Mouse (Mus musculus) liver, postnatal 0 days (tissue): ENCODE measurements around the gene Susd6. TPM values are rescaled to one million over a fixed set of nuclear protein-coding genes. Genes with fewer than 3 reads are reported as not detected.
"Not testable (repeated sequence)": the region's sequence is repeated elsewhere in the genome, so short reads cannot be mapped to it uniquely, and the experiment has no call there.

Experiments
- ATAC-seq: fragments of 200-750 bp; cut with Nextera tagmentation; 2 replicates; pipeline ENCODE4 v1.8.0; 2017; ENCODE audit warnings: mild to moderate bottlenecking, moderate library complexity
- DNase-seq: peaks from one replicate; pipeline ENCODE4 v3.0.0-alpha.2; 2016
- H3K27ac ChIP-seq: fragments of 300-500 bp; sonication (generic); 2 replicates; pipeline ENCODE4 v1.5.1; 2014; ENCODE audit warnings: antibody characterized with exemption, moderate library complexity, mild to moderate bottlenecking, low read depth
- H3K27me3 ChIP-seq: fragments of 300-500 bp; sonication (generic); 2 replicates; pipeline ENCODE4 v1.6.1; 2014; ENCODE audit warnings: low read length, control low read depth, mixed read lengths; ENCODE audit not compliant: insufficient read depth
- H3K36me3 ChIP-seq: fragments of 300-500 bp; sonication (generic); replicated peaks from 2 replicates; pipeline ENCODE4 v1.6.1; 2014; ENCODE audit warnings: mild to moderate bottlenecking, control low read depth, low read length, moderate library complexity, mixed read lengths; ENCODE audit not compliant: insufficient read depth
- H3K4me1 ChIP-seq: fragments of 300-500 bp; sonication (generic); 2 replicates; pipeline ENCODE4 v1.6.1; 2014; ENCODE audit warnings: antibody characterized with exemption, mild to moderate bottlenecking, control low read depth; ENCODE audit not compliant: insufficient read depth
- H3K4me2 ChIP-seq: fragments of 300-500 bp; sonication (generic); 2 replicates; pipeline ENCODE4 v1.6.1; 2014; ENCODE audit warnings: low read depth, mild to moderate bottlenecking, low read length, moderate library complexity, mixed read lengths
- H3K4me3 ChIP-seq: fragments of 300-500 bp; sonication (generic); 2 replicates; pipeline ENCODE4 v1.5.1; 2014; ENCODE audit warnings: low read depth, low read length
- H3K9ac ChIP-seq: fragments of 300-500 bp; sonication (generic); replicated peaks from 2 replicates; pipeline ENCODE4 v1.6.1; 2014; ENCODE audit warnings: mild to moderate bottlenecking, moderate library complexity
- H3K9me3 ChIP-seq: fragments of 300-500 bp; sonication (generic); 2 replicates; pipeline ENCODE4 v1.6.1; 2016; ENCODE audit warnings: mild to moderate bottlenecking, control low read depth, low read length, mixed read lengths
- CTCF ChIP-seq: sonication (generic); IDR thresholded peaks from 2 replicates; pipeline ENCODE4 v1.5.1; 2016; ENCODE audit warnings: antibody characterized with exemption, low read depth
- EP300 ChIP-seq: IDR thresholded peaks from 2 replicates; pipeline ENCODE4 v1.6.1; 2016; ENCODE audit warnings: antibody characterized with exemption, low read depth, mild to moderate bottlenecking
- WGBS: fragments of 180-500 bp; shearing (Covaris S2); extraction: QIAGEN DNeasy Blood & Tissue Kit; methylation state at CpG from one replicate; pipeline ENCODE4 v1.1.7; 2014; ENCODE audit not compliant: insufficient replicate concordance; 5-methylcytosine and 5-hydroxymethylcytosine counted together
- polyA plus RNA-seq: library from polyadenylated mRNA; unstranded; fragments of >200 nt; fragmentation: Nextera tagmentation; extraction: Ambion mirVana; gene quantifications from 2 replicates; pipeline ENCODE4 v1.2.1, GENCODE M21; 2015

Gene Susd6
- polyA plus RNA-seq, 1 experiment from 2014 or later: 10.8 TPM

DNA sequence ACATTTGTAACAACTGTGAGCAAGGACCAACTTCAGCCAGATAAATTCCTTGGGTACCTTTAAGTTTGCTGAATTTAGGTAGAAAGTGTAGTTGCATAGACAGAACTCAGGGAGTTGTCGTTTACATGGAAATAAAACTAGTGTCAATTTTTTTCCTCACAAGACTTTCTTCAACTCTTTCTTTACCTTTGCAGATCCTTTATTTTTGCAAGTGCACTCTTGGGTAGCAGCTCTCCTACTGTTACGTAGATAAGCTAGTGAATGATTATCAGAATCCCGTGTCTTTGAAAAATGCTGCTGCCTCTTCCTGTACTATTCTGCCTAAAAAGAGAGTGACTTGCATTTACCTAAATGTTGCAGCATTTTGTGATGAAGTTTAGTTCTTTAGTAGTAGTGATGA, 24.2 kb downstream of the Susd6 start:
- Histone ChIP-seq H3K4me2 (peak overlapping the region; percentile 10; the same call in 1 of the 2 replicates), H3K36me3 (no peaks in the 10 kb centered on the region), H3K4me1 (peaks cover 84% of the 10 kb centered on the region), H3K4me3 (no peak overlapping the region), H3K9me3 (no peaks in the 10 kb centered on the region), H3K27ac (peak overlapping the region; percentile 44; the same call in 1 of the 2 replicates), H3K9ac (no peak overlapping the region), H3K27me3 (no peaks in the 10 kb centered on the region)
- WGBS: 23% methylated on average over 3 of the region's 3 CpGs
- TF ChIP-seq EP300 (0 out of 2 replicates have a peak, but pooled peaks have one; percentile 12), CTCF (no peak)
- ATAC-seq (no peak), DNase-seq (no peak)

DNA sequence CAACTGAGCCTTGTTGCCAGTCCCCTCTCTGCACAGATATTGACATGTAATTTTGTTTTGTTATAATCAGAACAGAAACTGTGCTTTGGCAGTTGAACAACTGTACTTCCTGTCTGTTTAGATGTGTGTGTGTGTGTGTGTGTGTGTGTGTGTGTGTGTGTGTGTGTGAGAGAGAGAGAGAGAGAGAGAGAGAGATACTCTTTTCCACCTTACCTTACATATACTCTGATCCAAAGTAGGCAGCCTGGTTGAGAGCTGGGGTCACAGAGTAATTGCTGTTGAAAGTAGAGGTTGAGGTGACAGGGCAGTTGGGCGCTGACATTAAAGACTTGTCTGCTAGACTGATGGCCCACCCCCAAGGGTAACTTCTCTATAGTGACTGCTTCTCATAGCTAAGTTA, 25.0 kb downstream of the Susd6 start:
- Histone ChIP-seq H3K4me2 (no peak overlapping the region), H3K9ac (no peak overlapping the region), H3K27ac (peak overlapping the region; percentile 61), H3K4me1 (peaks cover 85% of the 10 kb centered on the region), H3K9me3 (no peaks in the 10 kb centered on the region), H3K36me3 (no peaks in the 10 kb centered on the region), H3K4me3 (no peak overlapping the region), H3K27me3 (no peaks in the 10 kb centered on the region)
- ATAC-seq: no peak
- DNase-seq: no peak
- TF ChIP-seq EP300: no peak; the same call in 1 of the 2 replicates
- TF ChIP-seq CTCF: no peak
- 15% methylated on average over 1 of the region's 1 CpGs for WGBS

DNA sequence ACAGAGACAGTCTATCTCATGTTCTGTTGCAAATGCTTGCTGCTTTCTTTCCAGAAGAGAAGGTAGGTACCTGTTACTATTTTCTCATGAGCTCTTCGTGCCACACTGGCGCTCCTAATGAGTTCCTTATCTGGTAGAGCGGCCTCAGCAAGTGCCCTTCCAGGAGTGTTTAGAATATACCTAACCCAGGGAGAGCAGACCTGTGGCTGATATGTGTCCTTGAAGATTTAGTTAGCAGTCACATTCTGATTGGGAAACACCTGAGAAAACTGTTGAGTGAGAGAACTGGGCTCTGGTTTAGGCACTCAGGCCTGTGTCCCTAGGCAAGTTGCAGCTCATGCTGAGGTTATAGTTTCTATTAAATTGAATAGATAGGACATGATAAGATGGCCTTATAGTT, 25.6 kb downstream of the Susd6 start:
- H3K4me3 ChIP-seq: no peak overlapping the region
- no peaks in the 10 kb centered on the region for H3K36me3 ChIP-seq
- H3K4me1 ChIP-seq: peaks cover 85% of the 10 kb centered on the region
- H3K27me3 ChIP-seq: no peaks in the 10 kb centered on the region
- H3K9me3 ChIP-seq: no peaks in the 10 kb centered on the region
- no peak for TF ChIP-seq CTCF
- TF ChIP-seq EP300: no peak
- H3K9ac ChIP-seq: no peak overlapping the region; the same call in 1 of the 2 replicates
- no peak for ATAC-seq
- WGBS: 49% methylated on average over 3 of the region's 3 CpGs
- DNase-seq: no peak
- 0 out of 2 replicates have a peak overlapping the region, but pooled peaks have one; percentile 3 for H3K4me2 ChIP-seq
- peak overlapping the region; percentile 61 for H3K27ac ChIP-seq

DNA sequence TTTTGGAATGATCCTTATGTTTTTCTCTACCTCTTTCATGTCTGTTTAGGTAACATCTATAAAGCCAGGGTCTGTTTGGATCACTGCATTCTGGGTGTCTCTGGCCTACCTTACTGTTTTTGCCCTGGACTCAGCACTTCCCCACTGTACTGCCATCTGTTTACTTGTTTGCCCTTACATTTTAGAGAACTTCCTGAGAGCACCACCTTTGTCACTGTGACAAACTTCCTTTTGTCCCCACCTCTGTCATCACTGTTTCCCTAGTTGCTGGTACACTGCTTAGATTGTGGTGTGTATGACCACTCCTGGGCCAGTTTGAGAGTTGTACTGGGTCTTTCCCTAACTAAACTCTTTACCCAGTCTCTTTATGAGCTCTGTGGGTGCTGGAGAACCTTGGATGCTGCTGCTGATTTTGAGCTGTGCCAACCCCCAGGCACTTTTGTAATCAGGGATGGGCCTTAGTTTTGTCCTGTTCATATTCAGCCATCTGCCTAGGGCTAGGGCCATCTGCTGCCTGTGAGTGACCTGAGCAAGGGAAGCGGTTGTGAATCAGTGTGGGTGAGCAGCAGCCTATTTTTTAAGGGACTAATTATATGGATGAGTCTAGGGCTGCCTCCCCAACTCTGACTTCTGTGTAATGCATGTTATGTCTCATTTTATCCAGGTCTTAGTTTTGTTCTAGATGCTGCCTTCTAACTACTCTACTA, 26.2 kb downstream of the Susd6 start:
- H3K4me2 ChIP-seq: 0 out of 2 replicates have a peak overlapping the region, but pooled peaks have one; percentile 10
- no peaks in the 10 kb centered on the region for H3K27me3 ChIP-seq
- H3K4me1 ChIP-seq: peaks cover 85% of the 10 kb centered on the region
- no peak for TF ChIP-seq CTCF
- TF ChIP-seq EP300: no peak
- no peak overlapping the region for H3K4me3 ChIP-seq
- H3K27ac ChIP-seq: peak overlapping the region; percentile 61
- H3K9me3 ChIP-seq: no peaks in the 10 kb centered on the region
- WGBS: 86% methylated on average over 1 of the region's 1 CpGs
- no peak overlapping the region; the same call in 1 of the 2 replicates for H3K9ac ChIP-seq
- H3K36me3 ChIP-seq: no peaks in the 10 kb centered on the region
- no peak for DNase-seq
- ATAC-seq: 0 out of 2 replicates have a peak, but pooled peaks have one; percentile 12

DNA sequence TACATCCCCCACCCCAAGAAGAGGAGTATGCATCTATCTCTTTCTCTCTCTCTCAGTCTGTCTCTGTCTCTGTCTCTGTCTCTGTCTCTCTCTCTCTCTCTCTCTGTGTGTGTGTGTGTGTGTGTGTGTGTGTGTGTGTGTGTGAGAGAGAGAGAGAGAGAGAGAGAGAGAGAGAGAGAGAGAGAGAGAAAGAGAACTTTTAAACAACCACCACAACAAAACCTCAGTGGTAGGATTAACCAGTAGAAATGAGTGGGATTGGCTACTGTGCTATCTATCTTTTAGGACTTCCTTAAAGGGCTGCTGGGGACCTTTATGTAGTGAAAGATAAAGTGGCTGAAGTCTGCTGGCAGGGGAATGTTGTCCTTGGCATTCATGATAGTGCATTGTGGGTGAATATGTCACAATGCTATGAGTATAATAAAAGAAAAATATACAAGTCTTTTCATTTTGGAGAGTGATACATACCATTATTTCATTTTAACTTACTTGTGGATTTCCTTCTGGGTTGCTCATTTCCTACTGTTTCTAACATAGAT, 27.5 kb downstream of the Susd6 start:
- TF ChIP-seq CTCF (no peak), EP300 (peak; percentile 63; the same call in 1 of the 2 replicates)
- no peaks in the 10 kb centered on the region for H3K27me3 ChIP-seq
- ATAC-seq: peak; percentile 34; the same call in 1 of the 2 replicates
- no peak overlapping the region for H3K4me3 ChIP-seq
- no peak for DNase-seq
- H3K36me3 ChIP-seq: no peaks in the 10 kb centered on the region
- H3K27ac ChIP-seq: no peak overlapping the region
- H3K4me2 ChIP-seq: 0 out of 2 replicates have a peak overlapping the region, but pooled peaks have one; percentile 9
- H3K4me1 ChIP-seq: peaks cover 77% of the 10 kb centered on the region
- H3K9me3 ChIP-seq: no peaks in the 10 kb centered on the region
- H3K9ac ChIP-seq: no peak overlapping the region

DNA sequence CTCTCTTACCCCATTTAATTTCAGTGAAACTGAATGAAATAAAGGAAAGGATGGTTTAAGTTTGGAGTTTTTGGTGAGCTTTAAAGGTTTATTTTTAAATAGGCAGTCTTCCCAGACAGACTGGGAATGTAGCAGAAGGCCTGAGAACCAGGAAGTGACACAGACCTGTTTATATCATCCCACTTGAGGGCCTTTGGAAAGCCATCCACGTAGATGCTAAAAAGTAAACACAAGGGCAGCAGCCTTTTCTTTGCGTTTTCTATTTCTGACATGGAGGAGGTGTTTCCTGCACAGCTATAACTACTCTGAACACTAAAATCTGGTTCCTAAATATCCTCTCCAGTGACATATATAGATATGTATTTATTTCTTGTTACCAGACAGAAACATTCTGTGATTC, 28.7 kb downstream of the Susd6 start:
- DNase-seq: not testable (repeated sequence)
- WGBS: 36% methylated on average over 2 of the region's 2 CpGs

More for the DNA sequence above, 28.7 kb downstream of the Susd6 start:
- H3K27ac ChIP-seq, H3K36me3 ChIP-seq, H3K4me2 ChIP-seq, H3K4me3 ChIP-seq, H3K27me3 ChIP-seq, H3K9me3 ChIP-seq, H3K9ac ChIP-seq, ATAC-seq: not testable (repeated sequence)
- H3K4me1 ChIP-seq: peaks cover 74% of the 10 kb centered on the region
